Mouse (Mus musculus) neural tube, embryonic 10.5 days (tissue): ENCODE measurements at regions not wholly inside any gene's neighbourhood (a gene's known extent, or its start where the extent isn't known, plus 50 kb on each side); places are given as distances from the start of the nearest gene placed in this dataset.

Experiments used
- DNase-seq: peaks from one replicate; pipeline ENCODE4 v3.0.0-alpha.2; 2017; ENCODE audit warnings: low spot score; ENCODE audit errors: extremely low spot score

DNA sequence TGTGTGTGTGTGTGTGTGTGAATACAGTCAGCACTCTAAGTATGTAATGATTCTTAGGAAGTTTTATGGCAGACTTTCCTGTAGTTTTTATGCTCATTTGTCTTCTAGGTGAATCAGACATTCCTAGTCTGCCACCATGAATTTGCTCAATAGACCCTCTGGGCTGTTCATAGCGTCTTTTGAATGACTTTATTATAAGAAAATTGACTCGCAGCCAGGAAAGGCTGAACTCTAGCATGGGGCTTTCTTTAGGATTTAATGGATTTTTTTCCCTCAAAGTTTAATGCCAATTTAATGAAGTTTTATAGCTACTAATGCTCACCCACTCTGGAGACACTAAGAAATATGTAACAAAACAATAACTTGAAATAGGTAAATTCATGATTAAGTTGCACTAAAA is 363.6 kb downstream of the Cdh11 start:
- no peak for DNase-seq

DNA sequence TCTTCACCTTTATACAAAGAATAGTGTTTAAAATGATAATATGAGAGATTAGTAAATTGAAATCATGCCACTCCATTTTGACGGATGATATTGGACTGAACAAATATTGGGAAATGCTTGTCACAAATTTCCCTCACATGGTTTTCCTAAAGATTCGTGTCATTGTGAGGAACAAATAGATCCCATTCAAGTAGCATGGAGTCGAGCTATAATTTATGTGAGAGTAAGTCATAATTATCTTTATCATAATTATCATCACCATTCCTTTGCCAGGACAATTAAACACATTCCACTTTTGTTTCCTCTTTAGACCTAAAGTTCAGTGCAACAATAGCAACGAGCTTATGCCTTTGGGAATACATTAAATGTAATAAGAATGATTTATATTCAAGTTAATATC is 370.5 kb downstream of the Cdh11 start:
- no peak for DNase-seq

- DNase-seq = no peak
Observed at GRCm38 (mm10) chr8:102413446-102413845, 372.0 kb downstream of the Cdh11 start.

DNA sequence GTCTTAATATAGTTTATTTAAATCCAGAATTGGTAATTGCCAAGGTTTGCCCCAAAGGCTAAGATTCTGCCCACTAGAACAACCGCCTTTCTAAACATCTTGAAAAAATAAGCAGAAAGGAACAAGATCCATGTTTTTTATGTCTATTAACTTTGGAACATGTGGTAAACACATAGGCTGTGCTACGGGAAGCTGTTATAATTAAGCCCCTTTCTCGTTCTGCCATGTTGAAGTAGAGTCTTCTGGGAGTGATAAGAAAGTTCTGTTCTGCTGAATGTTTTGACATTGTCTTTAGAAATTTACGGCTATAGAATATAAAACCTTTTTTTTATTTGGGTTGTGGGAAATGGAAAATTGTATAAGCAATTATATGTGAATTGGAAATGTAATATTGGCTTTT is 397.9 kb downstream of the Cdh11 start:
- DNase-seq = no peak

GRCm38 (mm10) chr8:102345392-102345791 is 440.1 kb downstream of the Cdh11 start:
- no peak for DNase-seq

GRCm38 (mm10) chr8:102332511-102332910 is 452.9 kb downstream of the Cdh11 start:
- no peak for DNase-seq

GRCm38 (mm10) chr8:102331151-102331550 is 454.3 kb downstream of the Cdh11 start:
- DNase-seq = no peak

GRCm38 (mm10) chr8:102329955-102330354 is 455.5 kb downstream of the Cdh11 start:
- DNase-seq = no peak
